Mouse (Mus musculus): ENCODE results near the gene Cfap57.
"Not testable (repeated sequence)": the region's sequence is repeated elsewhere in the genome, so short reads cannot be mapped to it uniquely, and the experiment has no call there.

The Cfap57 gene

GRCm38 (mm10) chr4:118518208-118518607 is 102.4 kb downstream of the Cfap57 start:
- DNase-seq (ENCODE audit: low spot score) = no peak

GRCm38 (mm10) chr4:118517497-118518146 is 103.0 kb downstream of the Cfap57 start:
- no peak for DNase-seq (ENCODE audit: low spot score)

- no peak for DNase-seq (ENCODE audit: low spot score)
Measured at GRCm38 (mm10) chr4:118516699-118517496, 103.7 kb downstream of the Cfap57 start.

GRCm38 (mm10) chr4:118509050-118509449 is 111.5 kb downstream of the Cfap57 start:
- no peak for DNase-seq (ENCODE audit: low spot score)

- DNase-seq (ENCODE audit: low spot score) = not testable (repeated sequence)
Measured at GRCm38 (mm10) chr4:118507171-118507570, 113.4 kb downstream of the Cfap57 start.

- no peak for DNase-seq (ENCODE audit: low spot score)
Measured at GRCm38 (mm10) chr4:118505551-118505950, 115.0 kb downstream of the Cfap57 start.
